ENCODE assay signal across 13 mouse cellular contexts in genomic region chr8:126455383-126455782, GRCm38 (mm10). TPM values are rescaled to one million over a fixed set of nuclear protein-coding genes. Genes with fewer than 3 reads are reported as not detected.
DNase-seq lines count a peak whose midpoint lies in the region; ATAC-seq lines count a peak whose summit lies in the region.
"Had no signal": no experiment of that assay in that cellular context is flagged by ENCODE, and none has a peak within 500 bp of the region (broad histone marks: within the 10 kb centered on the region; RNA-seq: fewer than 3 reads in every experiment).

No protein-coding gene starts in this region.

- no peak overlapping the region for H3K4me2 ChIP-seq in midbrain, embryonic 11.5 days
- H3K4me2 ChIP-seq in midbrain, embryonic 16.5 days (ENCODE audit: low read length), result no peak overlapping the region
- H3K4me2 ChIP-seq in forebrain, embryonic 13.5 days, result no peak overlapping the region
- H3K4me2 ChIP-seq: limb, embryonic 12.5 days; stomach, embryonic 15.5 days had no signal

- no peak for DNase-seq in midbrain, embryonic 11.5 days (ENCODE audit: low spot score, missing footprints)
- DNase-seq in brain, adult 2 months (ENCODE audit: low read depth, low spot score), result peak; percentile 28
- DNase-seq in thymus, postnatal 25 days, result peak; percentile 28
- no peak for DNase-seq in kidney, postnatal 14 days
- DNase-seq: right cerebral cortex, postnatal 25 days had no signal

- no peak overlapping the region for H3K27ac ChIP-seq in midbrain, embryonic 11.5 days (ENCODE audit: low read depth, low read length)
- H3K27ac ChIP-seq in midbrain, embryonic 16.5 days (ENCODE audit: low read length), result no peak overlapping the region
- no peak overlapping the region for H3K27ac ChIP-seq in forebrain, embryonic 13.5 days
- H3K27ac ChIP-seq: heart, embryonic 10.5 days; limb, embryonic 12.5 days; stomach, embryonic 15.5 days had no signal

- H3K27me3 ChIP-seq in midbrain, embryonic 11.5 days (ENCODE audit: control insufficient read depth, insufficient read depth, low read length), result no peaks in the 10 kb centered on the region
- no peaks in the 10 kb centered on the region for H3K27me3 ChIP-seq in midbrain, embryonic 16.5 days (ENCODE audit: control insufficient read depth, insufficient read depth, low read depth, low read length)
- no peaks in the 10 kb centered on the region for H3K27me3 ChIP-seq in forebrain, embryonic 13.5 days
- H3K27me3 ChIP-seq: limb, embryonic 12.5 days; Patski; stomach, embryonic 15.5 days had no signal

- no peaks in the 10 kb centered on the region for H3K4me1 ChIP-seq in midbrain, embryonic 11.5 days (ENCODE audit: control insufficient read depth, insufficient read depth, low read length)
- no peaks in the 10 kb centered on the region for H3K4me1 ChIP-seq in midbrain, embryonic 16.5 days (ENCODE audit: control insufficient read depth, insufficient read depth, low read length)
- no peaks in the 10 kb centered on the region for H3K4me1 ChIP-seq in forebrain, embryonic 13.5 days
- H3K4me1 ChIP-seq: heart, embryonic 10.5 days; limb, embryonic 12.5 days; stomach, embryonic 15.5 days had no signal

- peak; percentile 78 for ATAC-seq in midbrain, embryonic 11.5 days (ENCODE audit: low FRiP score)
- ATAC-seq in midbrain, embryonic 16.5 days, result no peak
- 0 out of 2 replicates have a peak, but pooled peaks have one; percentile 24 for ATAC-seq in forebrain, embryonic 13.5 days
- ATAC-seq in cerebellum, adult (ENCODE audit: insufficient number of reproducible peaks, low FRiP score, low TSS enrichment), result no peak
- ATAC-seq: inflammation-experienced regulatory T-cells, adult 6 months; Patski had no signal

- H3K9me3 ChIP-seq in midbrain, embryonic 11.5 days (ENCODE audit: control insufficient read depth, low read length), result no peaks in the 10 kb centered on the region
- H3K9me3 ChIP-seq in midbrain, embryonic 16.5 days (replicated peaks; ENCODE audit: control insufficient read depth, low read length, poor library complexity, severe bottlenecking), result no peaks in the 10 kb centered on the region
- H3K9me3 ChIP-seq in forebrain, embryonic 13.5 days (replicated peaks), result no peaks in the 10 kb centered on the region
- H3K9me3 ChIP-seq: heart, embryonic 10.5 days; limb, embryonic 12.5 days; stomach, embryonic 15.5 days had no signal

- H3K36me3 ChIP-seq in midbrain, embryonic 11.5 days (ENCODE audit: control insufficient read depth, insufficient read depth, low read length), result peaks cover 8% of the 10 kb centered on the region; the same call in 1 of the 2 replicates
- peaks cover 22% of the 10 kb centered on the region for H3K36me3 ChIP-seq in midbrain, embryonic 16.5 days (ENCODE audit: control insufficient read depth, insufficient read depth, low read length)
- H3K36me3 ChIP-seq in forebrain, embryonic 13.5 days (ENCODE audit: poor library complexity, severe bottlenecking), result peaks cover 87% of the 10 kb centered on the region

- 75% methylated on average over 7 of the region's 7 CpGs for WGBS in midbrain, embryonic 11.5 days
- WGBS in midbrain, embryonic 16.5 days, result 75% methylated on average over 7 of the region's 7 CpGs
- 83% methylated on average over 7 of the region's 7 CpGs for WGBS in forebrain, embryonic 13.5 days

- no peak overlapping the region for H3K9ac ChIP-seq in midbrain, embryonic 11.5 days (ENCODE audit: low read length)
- H3K9ac ChIP-seq in midbrain, embryonic 16.5 days (ENCODE audit: low read depth, low read length), result no peak overlapping the region
- H3K9ac ChIP-seq in forebrain, embryonic 13.5 days, result no peak overlapping the region
- H3K9ac ChIP-seq: limb, embryonic 12.5 days; stomach, embryonic 15.5 days had no signal

- no peak overlapping the region for H3K4me3 ChIP-seq in midbrain, embryonic 11.5 days (ENCODE audit: low read depth, low read length)
- no peak overlapping the region for H3K4me3 ChIP-seq in midbrain, embryonic 16.5 days (ENCODE audit: low read depth, low read length)
- H3K4me3 ChIP-seq in forebrain, embryonic 13.5 days, result no peak overlapping the region
- H3K4me3 ChIP-seq: heart, embryonic 10.5 days; limb, embryonic 12.5 days; stomach, embryonic 15.5 days had no signal

RNA-seq across cellular contexts. Expression of gene Tarbp1, which starts 19.5 kb away (rescaled TPM):
- polyA plus RNA-seq in midbrain, embryonic 11.5 days (2014; fragmentation: Nextera tagmentation; extraction: Ambion mirVana), result 2.2 TPM in 2 replicates
- 1.7 and 2.1 TPM in 2 replicates for polyA plus RNA-seq in midbrain, embryonic 16.5 days (2015; fragmentation: Nextera tagmentation; extraction: Ambion mirVana)
- 1.4 and 1.5 TPM in 2 replicates for polyA plus RNA-seq in forebrain, embryonic 13.5 days (2015; fragmentation: Nextera tagmentation; extraction: Ambion mirVana)

RNA-seq across cellular contexts. Expression of gene Coa6, which starts 33.1 kb away (rescaled TPM):
- polyA plus RNA-seq in midbrain, embryonic 11.5 days (2014; fragmentation: Nextera tagmentation; extraction: Ambion mirVana), result 50.1 and 51.5 TPM in 2 replicates
- 40.8 and 41.0 TPM in 2 replicates for polyA plus RNA-seq in midbrain, embryonic 16.5 days (2015; fragmentation: Nextera tagmentation; extraction: Ambion mirVana)
- polyA plus RNA-seq in forebrain, embryonic 13.5 days (2015; fragmentation: Nextera tagmentation; extraction: Ambion mirVana), result 46.2 and 51.9 TPM in 2 replicates

Comparison
In these comparisons a context has a peak if more than half of its experiments do, and no peak if none do; other contexts are left out.
1. ATAC-seq: peak in midbrain, embryonic 11.5 days (single experiment) and forebrain, embryonic 13.5 days (single experiment); none in midbrain, embryonic 16.5 days (single experiment) and cerebellum, adult (single experiment).
2. DNase-seq: peak in brain, adult 2 months (single experiment) and thymus, postnatal 25 days (single experiment); none in midbrain, embryonic 11.5 days (single experiment) and kidney, postnatal 14 days (single experiment).